Mouse (Mus musculus) limb, embryonic 15.5 days (tissue): Measurements from ENCODE around the gene Uba3. TPM values are rescaled to one million over a fixed set of nuclear protein-coding genes. Genes with fewer than 3 reads are reported as not detected.
A peak's percentile ranks its signal among the peaks of the same experiment; 100 is the strongest.

ENCODE experiments used
- ATAC-seq: fragments of 200-750 bp; cut with Nextera tagmentation; 2 replicates; pipeline ENCODE4 v1.8.0; 2017; ENCODE audit warnings: low read depth, moderate TSS enrichment; ENCODE audit not compliant: insufficient number of reproducible peaks, low FRiP score, low TSS enrichment
- H3K27ac ChIP-seq: fragments of 300-500 bp; sonication (generic); 2 replicates; pipeline ENCODE4 v1.5.1; 2015; ENCODE audit warnings: moderate library complexity, mild to moderate bottlenecking, inconsistent platforms
- H3K27me3 ChIP-seq: fragments of 300-500 bp; sonication (generic); 2 replicates; pipeline ENCODE4 v1.6.1; 2015; ENCODE audit warnings: inconsistent platforms
- H3K36me3 ChIP-seq: fragments of 300-500 bp; sonication (generic); 2 replicates; pipeline ENCODE4 v1.6.1; 2015; ENCODE audit warnings: inconsistent platforms
- H3K4me1 ChIP-seq: fragments of 300-500 bp; sonication (generic); 2 replicates; pipeline ENCODE4 v1.6.1; 2015; ENCODE audit warnings: inconsistent platforms
- H3K4me2 ChIP-seq: fragments of 300-500 bp; sonication (generic); 2 replicates; pipeline ENCODE4 v1.6.1; 2015; ENCODE audit warnings: mild to moderate bottlenecking, inconsistent platforms
- H3K4me3 ChIP-seq: fragments of 300-500 bp; sonication (generic); 2 replicates; pipeline ENCODE4 v1.5.1; 2015; ENCODE audit warnings: mild to moderate bottlenecking, inconsistent platforms
- H3K9ac ChIP-seq: fragments of 300-500 bp; sonication (generic); 2 replicates; pipeline ENCODE4 v1.6.1; 2015; ENCODE audit warnings: inconsistent platforms
- H3K9me3 ChIP-seq: fragments of 300-500 bp; sonication (generic); 2 replicates; pipeline ENCODE4 v1.6.1; 2016; ENCODE audit warnings: inconsistent platforms
- WGBS: fragments of 180-500 bp; shearing (Covaris S2); methylation state at CpG from one replicate; pipeline ENCODE4 v1.1.7; 2015; 5-methylcytosine and 5-hydroxymethylcytosine counted together
- polyA plus RNA-seq: library from polyadenylated mRNA; unstranded; fragments of >200 nt; fragmentation: Nextera tagmentation; extraction: Ambion mirVana; gene quantifications from 2 replicates; pipeline ENCODE4 v1.2.1, GENCODE M21; 2015

Gene Uba3
- polyA plus RNA-seq, 1 experiment from 2014 or later: 77.0 TPM

GRCm38 (mm10) chr6:97175716-97176115 lies 29.7 kb downstream of the Uba3 start:
- no peak overlapping the region for H3K4me3 ChIP-seq
- no peak overlapping the region for H3K4me2 ChIP-seq
- no peaks in the 10 kb centered on the region for H3K27me3 ChIP-seq
- H3K36me3 ChIP-seq: peaks cover 26% of the 10 kb centered on the region
- no peaks in the 10 kb centered on the region for H3K9me3 ChIP-seq
- ATAC-seq: no peak
- H3K4me1 ChIP-seq: peaks cover 15% of the 10 kb centered on the region
- no peak overlapping the region for H3K9ac ChIP-seq
- no peak overlapping the region for H3K27ac ChIP-seq
- 75% methylated on average over 11 of the region's 11 CpGs for WGBS

GRCm38 (mm10) chr6:97150156-97150555 lies 55.3 kb downstream of the Uba3 start:
- Histone ChIP-seq H3K4me2 (no peak overlapping the region), H3K9ac (no peak overlapping the region), H3K27ac (no peak overlapping the region), H3K4me3 (no peak overlapping the region), H3K36me3 (peaks cover 4% of the 10 kb centered on the region), H3K9me3 (no peaks in the 10 kb centered on the region), H3K27me3 (no peaks in the 10 kb centered on the region), H3K4me1 (peaks cover 22% of the 10 kb centered on the region)
- whole genome bisulfite sequencing: 81% methylated on average over 6 of the region's 6 CpGs
- ATAC-seq: no peak

DNA sequence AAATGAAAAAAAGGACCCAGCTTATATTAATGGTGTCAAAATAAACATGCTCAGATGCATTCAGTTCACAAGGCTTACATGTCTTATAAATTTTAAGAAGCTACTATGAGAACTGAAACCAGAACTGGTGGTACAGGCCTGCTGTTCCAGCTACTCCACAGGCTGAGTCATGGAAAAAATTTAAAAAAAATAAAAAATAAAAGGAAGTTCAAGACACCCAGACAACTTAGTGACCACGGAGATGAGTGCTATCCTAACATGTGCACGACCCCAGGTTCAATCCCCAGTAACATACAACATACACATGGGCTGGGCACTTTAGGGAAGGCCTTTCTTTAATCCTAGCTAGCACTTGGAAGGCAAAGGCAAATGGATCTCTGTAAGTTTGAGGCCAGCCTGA lies 55.7 kb downstream of the Uba3 start:
- Histone ChIP-seq H3K9me3 (no peaks in the 10 kb centered on the region), H3K4me3 (no peak overlapping the region), H3K4me2 (no peak overlapping the region), H3K9ac (no peak overlapping the region), H3K36me3 (peaks cover 4% of the 10 kb centered on the region), H3K4me1 (peaks cover 22% of the 10 kb centered on the region), H3K27me3 (no peaks in the 10 kb centered on the region), H3K27ac (no peak overlapping the region)
- WGBS: 75% methylated on average over 2 of the region's 2 CpGs
- ATAC-seq: no peak

DNA sequence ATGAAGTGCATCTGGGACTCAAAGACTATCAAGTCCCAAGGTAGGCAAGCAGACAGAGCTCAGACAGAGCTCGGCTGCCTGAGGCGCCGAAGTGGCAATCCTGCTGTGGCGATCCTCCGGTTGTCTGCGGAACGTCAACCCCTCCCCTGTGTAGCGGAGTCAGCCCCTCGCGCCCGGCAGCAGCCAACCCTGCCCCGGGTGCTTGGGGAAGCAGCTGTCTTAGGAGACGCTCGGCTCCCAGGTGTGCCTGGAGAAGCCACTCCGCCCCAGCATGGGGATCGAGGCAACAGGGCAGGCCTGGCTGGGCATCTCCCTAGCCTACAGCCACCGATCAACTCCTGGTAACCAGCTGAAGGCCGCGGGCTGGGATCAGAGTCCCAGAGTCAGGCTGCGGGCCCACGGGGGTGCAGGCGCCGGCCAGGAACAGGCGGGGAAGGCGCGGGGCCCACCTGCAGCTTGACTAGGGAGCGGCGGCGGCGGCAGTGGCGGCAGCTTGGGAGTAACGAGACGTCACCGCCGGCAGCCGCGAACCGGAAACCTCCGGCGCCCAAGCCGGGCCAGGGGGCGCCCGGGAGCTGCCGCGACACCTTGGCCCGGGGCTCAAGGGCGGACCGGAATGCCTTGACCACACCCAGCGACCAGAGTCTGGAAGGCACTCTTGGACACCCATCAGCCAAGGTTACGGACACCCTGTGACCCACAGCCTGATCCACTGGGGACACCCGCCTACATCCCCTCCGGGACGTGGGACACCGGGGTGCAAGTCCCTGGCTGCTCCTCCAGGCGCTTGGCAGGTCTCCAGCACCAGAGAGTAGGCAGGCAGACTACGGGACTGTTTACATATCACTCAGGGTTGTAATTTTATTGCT lies 56.8 kb downstream of the Uba3 start, which contains the start of gene Eogt:
Gene Eogt, minus strand, starts transcription at position 800 of the 869 bp plus-strand sequence.
- Histone ChIP-seq H3K27ac (peak within 1 kb of the TSS; percentile 86), H3K27me3 (no peaks in the 10 kb centered on the region), H3K9ac (peak within 1 kb of the TSS; percentile 72), H3K4me2 (peak within 1 kb of the TSS; percentile 95), H3K4me3 (peak within 1 kb of the TSS; percentile 68), H3K4me1 (peaks cover 22% of the 10 kb centered on the region), H3K36me3 (peaks cover 1% of the 10 kb centered on the region), H3K9me3 (no peaks in the 10 kb centered on the region)
- ATAC-seq: peak; percentile 59
- under 1% methylated on average over 56 of the region's 56 CpGs for WGBS

GRCm38 (mm10) chr6:97147755-97148382 lies 57.6 kb downstream of the Uba3 start:
- no peaks in the 10 kb centered on the region for H3K27me3 ChIP-seq
- H3K4me3 ChIP-seq: peak overlapping the region; percentile 68
- 3% methylated on average over 18 of the region's 18 CpGs for WGBS
- no peaks in the 10 kb centered on the region for H3K9me3 ChIP-seq
- H3K27ac ChIP-seq: peak overlapping the region; percentile 86
- H3K36me3 ChIP-seq: no peaks in the 10 kb centered on the region; the same call in 1 of the 2 replicates
- peak overlapping the region; percentile 72 for H3K9ac ChIP-seq
- H3K4me2 ChIP-seq: peak overlapping the region; percentile 95
- ATAC-seq: 0 out of 2 replicates have a peak, but pooled peaks have one; percentile 20
- peaks cover 22% of the 10 kb centered on the region for H3K4me1 ChIP-seq

DNA sequence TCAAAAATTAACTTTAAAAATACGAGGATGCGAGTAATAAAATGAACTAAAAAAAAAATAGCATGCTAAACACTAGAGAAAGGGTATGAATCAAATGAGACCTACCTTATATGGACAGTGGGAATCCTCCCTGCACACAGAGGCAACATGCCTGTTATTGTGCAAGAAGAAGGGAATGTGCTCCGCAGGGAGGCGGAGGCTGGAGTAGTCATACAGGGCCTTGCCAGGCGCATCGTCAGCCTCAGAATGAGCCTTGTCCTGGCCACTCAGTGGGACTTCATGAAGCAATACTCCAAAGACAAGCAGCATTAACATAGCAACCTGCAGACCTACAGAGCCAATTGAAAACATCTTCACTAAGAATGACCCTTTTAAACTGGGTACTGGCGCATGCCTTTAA lies 60.3 kb downstream of the Uba3 start:
- Histone ChIP-seq H3K4me2 (no peak overlapping the region), H3K27ac (no peak overlapping the region), H3K9me3 (no peaks in the 10 kb centered on the region), H3K4me1 (peaks cover 22% of the 10 kb centered on the region), H3K36me3 (peaks cover 10% of the 10 kb centered on the region), H3K9ac (no peak overlapping the region), H3K4me3 (no peak overlapping the region), H3K27me3 (no peaks in the 10 kb centered on the region)
- ATAC-seq: no peak
- WGBS: 77% methylated on average over 7 of the region's 7 CpGs

- H3K4me2 ChIP-seq: no peak overlapping the region
- no peaks in the 10 kb centered on the region for H3K9me3 ChIP-seq
- H3K9ac ChIP-seq: no peak overlapping the region
- no peak for ATAC-seq
- peaks cover 20% of the 10 kb centered on the region for H3K4me1 ChIP-seq
- H3K27ac ChIP-seq: no peak overlapping the region
- no peaks in the 10 kb centered on the region for H3K27me3 ChIP-seq
- peaks cover 12% of the 10 kb centered on the region for H3K36me3 ChIP-seq
- H3K4me3 ChIP-seq: no peak overlapping the region
- 20% methylated on average over 7 of the region's 7 CpGs for WGBS
These were observed 61.1 kb downstream of the Uba3 start for GRCm38 (mm10) chr6:97144359-97144758.

DNA sequence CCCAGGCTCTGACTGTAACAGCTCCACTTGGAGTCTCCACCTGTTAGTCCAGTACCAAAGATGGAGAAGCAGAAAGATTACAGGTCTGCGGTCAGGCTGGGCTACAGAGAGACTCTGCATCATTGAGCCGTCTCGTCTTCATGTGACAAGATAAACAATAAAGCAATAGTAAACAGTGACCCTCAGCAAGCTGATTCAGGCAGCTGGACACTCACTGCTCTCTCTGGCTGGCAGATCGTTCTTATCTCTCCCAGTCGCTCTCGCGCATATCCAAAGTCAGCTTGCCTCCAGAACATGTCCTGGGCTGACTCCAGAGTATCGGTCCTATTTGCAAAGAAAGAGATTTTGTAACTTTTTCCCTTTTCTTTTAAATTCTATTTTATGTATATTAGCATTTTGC lies 62.8 kb downstream of the Uba3 start:
- no peaks in the 10 kb centered on the region for H3K9me3 ChIP-seq
- peaks cover 16% of the 10 kb centered on the region for H3K36me3 ChIP-seq
- ATAC-seq: no peak
- WGBS: 89% methylated on average over 8 of the region's 8 CpGs
- H3K4me1 ChIP-seq: peaks cover 3% of the 10 kb centered on the region
- no peak overlapping the region for H3K9ac ChIP-seq
- no peaks in the 10 kb centered on the region for H3K27me3 ChIP-seq
- no peak overlapping the region for H3K4me2 ChIP-seq
- H3K4me3 ChIP-seq: no peak overlapping the region
- H3K27ac ChIP-seq: no peak overlapping the region

DNA sequence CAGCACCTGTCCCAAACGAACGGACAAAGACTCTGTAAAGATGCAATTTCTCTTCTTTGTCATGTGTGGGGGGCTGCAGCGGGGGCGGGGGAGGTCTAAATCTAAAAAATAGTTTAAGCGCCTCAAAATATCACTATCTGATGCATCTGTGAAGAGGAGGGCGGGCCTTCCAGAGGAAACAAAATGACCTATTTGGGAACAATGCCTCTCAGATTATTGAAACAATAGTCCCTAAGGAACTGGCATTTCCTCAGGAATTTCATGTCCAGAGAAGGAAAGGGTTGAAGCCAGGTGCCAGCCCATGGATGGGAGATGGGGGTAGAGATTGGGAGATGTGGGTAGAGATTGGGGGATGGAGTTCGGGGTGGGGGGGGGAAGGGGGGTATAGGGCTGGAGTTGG lies 63.6 kb downstream of the Uba3 start:
- no peak overlapping the region for H3K9ac ChIP-seq
- no peaks in the 10 kb centered on the region for H3K9me3 ChIP-seq
- no peaks in the 10 kb centered on the region for H3K27me3 ChIP-seq
- H3K4me1 ChIP-seq: no peaks in the 10 kb centered on the region; the same call in 1 of the 2 replicates
- H3K4me2 ChIP-seq: no peak overlapping the region
- H3K36me3 ChIP-seq: peaks cover 16% of the 10 kb centered on the region
- no peak for ATAC-seq
- 90% methylated on average over 7 of the region's 7 CpGs for WGBS
- no peak overlapping the region for H3K27ac ChIP-seq
- H3K4me3 ChIP-seq: no peak overlapping the region

Other genes starting within 250 kb of the Uba3 start
- 0.22 and 0.27 TPM in 2 replicates for gene Fam19a4, start 145.2 kb downstream of the Uba3 start, polyA plus RNA-seq
- gene Eogt, start 56.5 kb downstream of the Uba3 start, polyA plus RNA-seq: 14.9 TPM in 2 replicates
- gene Tmf1, start 26.5 kb downstream of the Uba3 start, polyA plus RNA-seq: 38.5 and 40.3 TPM in 2 replicates
- 85.2 and 108 TPM in 2 replicates for gene Arl6ip5, start 5.0 kb upstream of the Uba3 start, polyA plus RNA-seq
- 7.2 and 17.3 TPM in 2 replicates for gene Lmod3, start 47.1 kb upstream of the Uba3 start, polyA plus RNA-seq